Mouse (Mus musculus) liver, adult 2 months (tissue): ENCODE results near the gene Ano6. TPM values are rescaled to one million over a fixed set of nuclear protein-coding genes. Genes with fewer than 3 reads are reported as not detected.
A peak's percentile ranks its signal among the peaks of the same experiment; 100 is the strongest.

Source experiments
- DNase-seq: peaks from one replicate; pipeline ENCODE4 v3.0.0-alpha.2; 2011; ENCODE audit warnings: low read depth, low spot score; ENCODE audit errors: extremely low read depth
- H3K27ac ChIP-seq: fragments of 200-500 bp; replicated peaks from 2 replicates; pipeline ENCODE4 v1.5.1; 2012; ENCODE audit warnings: low read depth, mild to moderate bottlenecking, control low read depth, inconsistent platforms, low read length; ENCODE audit not compliant: insufficient read depth
- H3K27me3 ChIP-seq: fragments of 200-500 bp; 2 replicates; pipeline ENCODE4 v1.6.1; 2012; ENCODE audit warnings: mild to moderate bottlenecking, moderate library complexity, low read length, inconsistent platforms; ENCODE audit not compliant: control insufficient read depth, insufficient read depth
- H3K36me3 ChIP-seq: fragments of 200-500 bp; 2 replicates; pipeline ENCODE4 v1.6.1; 2012; ENCODE audit warnings: low read length, inconsistent platforms; ENCODE audit not compliant: control insufficient read depth, insufficient read depth
- H3K4me1 ChIP-seq: fragments of 200-500 bp; 2 replicates; pipeline ENCODE4 v1.6.1; 2011; ENCODE audit warnings: low read length; ENCODE audit not compliant: control insufficient read depth, insufficient read depth
- H3K4me3 ChIP-seq: fragments of 200-500 bp; 2 replicates; pipeline ENCODE4 v1.5.1; 2011; ENCODE audit warnings: low read depth, mild to moderate bottlenecking, control low read depth, low read length, moderate library complexity; ENCODE audit not compliant: insufficient read depth
- H3K79me2 ChIP-seq: fragments of 200-500 bp; 2 replicates; pipeline ENCODE4 v1.6.1; 2012; ENCODE audit warnings: inconsistent platforms, mild to moderate bottlenecking, low read length, moderate library complexity; ENCODE audit not compliant: control insufficient read depth, insufficient read depth
- H3K9ac ChIP-seq: fragments of 200-500 bp; 2 replicates; pipeline ENCODE4 v1.6.1; 2012; ENCODE audit warnings: low read depth, mild to moderate bottlenecking, control low read depth, inconsistent platforms, low read length
- CTCF ChIP-seq: fragments of 200-500 bp; IDR thresholded peaks from 2 replicates; pipeline ENCODE4 v1.5.1; 2011; ENCODE audit warnings: low read depth, low read length, control low read depth
- POLR2A ChIP-seq: fragments of 200-500 bp; IDR thresholded peaks from 2 replicates; pipeline ENCODE4 v1.6.1; 2011; ENCODE audit warnings: low read length, control low read depth; ENCODE audit not compliant: insufficient read depth; ENCODE audit errors: extremely low read depth
- WGBS: fragments of 180-500 bp; shearing (Covaris S2); methylation state at CpG from one replicate; pipeline ENCODE4 v1.1.7; 2018; 5-methylcytosine and 5-hydroxymethylcytosine counted together
- polyA plus RNA-seq: library from polyadenylated mRNA; depleted of rRNA; stranded (reverse); fragments of >200 nt; gene quantifications from 2 replicates; pipeline ENCODE4 v1.2.3, GENCODE M21; 2012
- total RNA-seq: library from RNA; depleted of rRNA; stranded (reverse); fragments of >200 nt; gene quantifications from 2 replicates; pipeline ENCODE4 v1.2.3, GENCODE M21; 2014

The Ano6 gene
- total and polyA plus RNA-seq, 2 experiments = 3.3 to 4.1 TPM

DNA sequence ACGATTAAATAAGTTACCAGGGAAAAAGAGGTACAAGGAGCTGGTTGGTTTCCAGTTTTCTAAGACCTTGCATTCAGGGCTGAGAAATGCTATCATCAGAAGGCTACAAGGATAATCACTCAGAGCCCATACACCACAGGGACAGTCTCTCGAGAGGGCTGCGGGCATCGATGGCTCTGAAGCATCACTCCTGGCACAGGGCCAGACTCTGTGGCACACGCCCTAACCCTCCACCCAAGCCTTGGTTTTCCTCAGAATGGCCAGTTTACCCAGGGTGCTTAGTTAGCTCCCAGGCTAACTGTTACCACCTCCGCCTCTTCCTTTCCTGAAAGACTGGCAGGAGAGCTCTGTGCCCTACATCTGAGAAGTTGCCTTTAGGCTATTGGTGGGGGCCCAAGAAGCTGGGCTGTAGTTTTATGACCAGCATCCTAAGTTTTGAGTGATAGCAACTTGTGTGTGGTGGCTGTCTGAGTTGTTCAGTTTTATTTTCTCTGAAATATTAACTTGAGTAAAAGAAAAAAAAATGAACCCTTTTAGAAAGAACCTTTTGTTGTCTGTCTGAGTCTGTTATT lies 57.9 kb downstream of the Ano6 start:
- Histone ChIP-seq H3K79me2 (no peaks in the 10 kb centered on the region), H3K4me1 (no peaks in the 10 kb centered on the region), H3K27me3 (no peaks in the 10 kb centered on the region), H3K9ac (no peak overlapping the region), H3K4me3 (no peak overlapping the region), H3K36me3 (no peaks in the 10 kb centered on the region), H3K27ac (no peak overlapping the region)
- WGBS = 52% methylated on average over 6 of the region's 6 CpGs
- DNase-seq = no peak
- TF ChIP-seq POLR2A (no peak), CTCF (no peak)

DNA sequence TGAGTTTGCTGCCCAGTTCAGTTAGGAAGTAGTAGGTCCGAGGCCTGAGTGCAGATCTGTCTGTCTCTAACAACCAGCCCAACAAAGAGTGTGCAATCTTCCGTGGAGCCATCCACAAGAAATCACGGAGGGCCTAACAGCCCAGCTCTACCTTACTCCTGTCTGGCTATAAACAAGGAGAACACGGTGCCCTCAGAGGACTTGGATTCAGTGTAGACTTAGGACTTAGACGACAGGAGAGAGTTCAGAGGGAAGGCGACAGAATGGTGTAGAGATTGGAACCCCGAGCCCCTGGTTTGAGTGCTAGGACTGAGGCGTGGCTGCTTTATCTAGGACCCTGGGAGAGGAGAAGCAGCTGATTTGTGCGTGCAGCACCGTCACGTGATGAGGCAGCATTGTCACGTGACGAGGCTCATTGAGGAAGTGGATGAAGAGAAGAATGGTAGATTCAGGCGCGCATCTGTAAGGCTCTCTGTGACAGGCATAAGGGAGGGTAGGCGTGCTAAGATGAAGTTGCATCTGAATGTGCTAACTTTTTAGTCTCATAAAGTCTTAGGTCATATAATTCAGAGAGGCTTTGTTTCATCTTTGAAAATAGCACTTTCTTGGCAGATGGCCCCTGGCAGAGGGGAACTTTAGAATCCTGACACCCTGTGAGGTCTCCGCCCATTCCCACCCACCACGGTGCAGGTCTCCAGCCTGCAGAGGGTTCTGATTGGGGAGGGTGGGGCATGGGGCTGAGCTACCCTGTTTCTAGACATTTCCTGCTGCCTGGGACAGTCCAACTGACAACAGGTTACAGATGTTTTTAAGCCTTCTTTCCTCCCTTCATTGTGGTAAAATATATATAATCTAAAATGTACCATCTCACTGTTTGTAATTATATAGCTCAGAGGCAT lies 59.1 kb downstream of the Ano6 start:
- no peak overlapping the region for H3K4me3 ChIP-seq

DNA sequence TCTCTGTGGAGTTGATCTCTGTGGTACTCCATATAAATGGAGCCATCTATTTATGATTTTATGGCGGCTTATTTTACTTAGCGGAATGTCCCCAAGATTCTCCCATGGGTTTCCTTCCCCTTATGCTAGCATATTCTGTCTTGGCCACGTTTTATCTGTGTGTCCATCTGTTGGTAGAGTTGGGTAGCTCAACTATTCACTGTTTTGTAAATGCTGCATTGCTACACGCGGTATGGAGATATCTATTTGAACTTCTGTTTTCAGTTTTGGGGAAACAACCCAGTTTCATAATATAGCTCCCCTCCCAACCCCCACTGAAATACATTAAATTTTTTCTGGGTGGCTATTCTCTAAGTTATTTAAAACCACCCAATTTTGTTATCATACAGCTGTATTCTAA lies 59.9 kb downstream of the Ano6 start:
- Histone ChIP-seq H3K27me3 (no peaks in the 10 kb centered on the region), H3K79me2 (no peaks in the 10 kb centered on the region), H3K9ac (no peak overlapping the region), H3K36me3 (no peaks in the 10 kb centered on the region), H3K27ac (no peak overlapping the region), H3K4me1 (peaks cover 3% of the 10 kb centered on the region; the same call in 1 of the 2 replicates), H3K4me3 (no peak overlapping the region)
- no peak for DNase-seq
- no peak for TF ChIP-seq POLR2A
- no peak for TF ChIP-seq CTCF
- WGBS = 85% methylated on average over 5 of the region's 5 CpGs

More for the DNA sequence above, 59.1 kb downstream of the Ano6 start:
- DNase-seq = no peak
- Histone ChIP-seq H3K9ac (no peak overlapping the region), H3K4me1 (no peaks in the 10 kb centered on the region), H3K36me3 (no peaks in the 10 kb centered on the region), H3K79me2 (no peaks in the 10 kb centered on the region), H3K27ac (no peak overlapping the region), H3K27me3 (no peaks in the 10 kb centered on the region)
- no peak for TF ChIP-seq CTCF
- no peak for TF ChIP-seq POLR2A
- 81% methylated on average over 18 of the region's 18 CpGs for WGBS

DNA sequence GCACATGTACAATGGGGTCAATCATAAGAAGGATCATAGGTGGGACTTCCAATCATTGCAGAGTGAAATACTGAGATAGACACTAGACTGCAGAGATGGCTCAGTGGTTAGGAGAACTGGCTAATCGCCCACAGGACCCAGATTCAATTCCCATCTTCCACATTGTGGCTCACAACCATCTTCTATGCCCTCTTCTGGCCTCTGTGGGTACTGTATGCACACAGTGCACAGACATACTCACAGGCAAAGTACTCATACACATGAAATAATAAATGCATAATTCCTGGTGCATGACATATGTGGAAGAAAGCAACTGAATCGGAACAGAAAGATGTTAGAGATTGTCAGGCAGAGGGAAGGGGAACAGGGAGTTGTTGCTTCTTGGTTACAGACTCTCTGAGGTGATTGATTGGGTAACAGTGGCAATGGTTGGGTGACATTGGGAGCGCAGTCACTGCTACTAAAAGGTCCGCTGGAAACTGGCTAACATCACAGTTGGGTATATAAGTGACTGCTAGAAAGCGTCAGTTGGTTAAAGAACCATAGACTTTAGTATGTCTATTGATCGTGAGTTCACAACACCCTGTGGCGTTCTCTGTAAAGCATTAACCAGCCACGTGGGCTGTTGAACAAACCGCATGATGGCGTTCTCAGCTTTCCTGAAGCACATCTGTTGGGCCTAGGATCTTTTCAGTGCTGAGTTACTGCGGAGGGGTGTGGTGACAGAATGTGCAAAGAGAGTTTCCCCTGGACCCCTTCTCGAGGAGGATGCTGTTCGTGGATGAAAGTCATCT lies 64.6 kb downstream of the Ano6 start:
- Histone ChIP-seq H3K36me3 (no peaks in the 10 kb centered on the region), H3K4me3 (no peak overlapping the region), H3K9ac (no peak overlapping the region), H3K79me2 (no peaks in the 10 kb centered on the region), H3K27me3 (no peaks in the 10 kb centered on the region), H3K4me1 (peaks cover 4% of the 10 kb centered on the region), H3K27ac (no peak overlapping the region)
- 38% methylated on average over 13 of the region's 13 CpGs for WGBS
- TF ChIP-seq CTCF (peak; percentile 45; the same call in 1 of the 2 replicates), POLR2A (no peak)
- DNase-seq = peak; percentile 83

DNA sequence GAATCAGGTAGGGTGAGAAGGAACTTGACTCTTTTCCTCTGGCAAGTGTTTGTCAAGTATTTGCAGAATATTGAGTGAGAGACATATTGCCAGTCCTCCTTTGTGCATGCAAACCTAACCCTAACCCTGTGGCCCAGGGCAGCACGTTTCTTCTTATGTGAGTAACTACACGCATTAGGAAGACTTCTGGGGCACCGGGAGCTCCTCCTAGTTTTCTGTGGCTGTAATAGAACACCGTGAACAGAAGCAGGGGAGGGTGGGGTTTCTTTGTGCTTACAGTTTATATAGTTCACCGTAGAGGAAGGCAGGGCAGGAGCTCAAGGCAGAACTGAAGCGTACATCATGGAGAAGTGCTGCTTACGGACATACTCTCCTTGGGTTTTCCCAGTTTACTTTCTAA lies 65.3 kb downstream of the Ano6 start:
- Histone ChIP-seq H3K79me2 (no peaks in the 10 kb centered on the region), H3K27me3 (no peaks in the 10 kb centered on the region), H3K9ac (no peak overlapping the region), H3K36me3 (no peaks in the 10 kb centered on the region), H3K27ac (no peak overlapping the region), H3K4me1 (peaks cover 4% of the 10 kb centered on the region), H3K4me3 (no peak overlapping the region)
- DNase-seq = no peak
- no peak for TF ChIP-seq CTCF
- WGBS = 65% methylated on average over 7 of the region's 7 CpGs
